Mouse (Mus musculus) heart, postnatal 25 days (tissue): Measurements from ENCODE around the gene Spag4. TPM values are rescaled to one million over a fixed set of nuclear protein-coding genes. Genes with fewer than 3 reads are reported as not detected.

Experiments used
- DNase-seq: peaks from one replicate; pipeline ENCODE4 v3.0.0; 2022; ENCODE audit warnings: low spot score
- intact Hi-C: fragments of 180-260 bp; cut with DNase I; formaldehyde crosslinking; loops from one replicate; pipeline ENCODE4 v1.15.1; 2025
- total RNA-seq, 2 experiments: library from RNA; stranded (reverse); gene quantifications; 2 replicates each; pipeline ENCODE4 v1.2.3; 2021

The Spag4 gene
- 1 to 10 TPM in 1 of 2 experiments, under 1 TPM in 1; 0.75 to 1.4 TPM for total RNA-seq

GRCm38 (mm10) chr2:156065099-156066041 is at the start of gene Spag4:
Gene Spag4, plus strand, starts transcription at chr2:156065175.
- intact Hi-C loops, result no loop called here
- DNase-seq, result peak; percentile 44

GRCm38 (mm10) chr2:156018106-156018505 is 46.9 kb upstream of the Spag4 start:
- no peak for DNase-seq
- intact Hi-C loops, result no loop called here

GRCm38 (mm10) chr2:156021219-156021618 is 43.8 kb upstream of the Spag4 start:
- intact Hi-C loops, result no loop called here
- no peak for DNase-seq

GRCm38 (mm10) chr2:156021765-156022164 is 43.2 kb upstream of the Spag4 start:
- intact Hi-C loops, result no loop called here

GRCm38 (mm10) chr2:156025482-156025881 is 39.5 kb upstream of the Spag4 start:
- intact Hi-C loops, result no loop called here
- DNase-seq, result no peak

More at GRCm38 (mm10) chr2:156021765-156022164, 43.2 kb upstream of the Spag4 start:
- DNase-seq, result no peak

- intact Hi-C loops, result no loop called here
These were observed 25.6 kb upstream of the Spag4 start for GRCm38 (mm10) chr2:156039390-156039789.

GRCm38 (mm10) chr2:156042903-156043302 is 22.1 kb upstream of the Spag4 start:
- no peak for DNase-seq
- intact Hi-C loops, result no loop called here

More at GRCm38 (mm10) chr2:156039390-156039789, 25.6 kb upstream of the Spag4 start:
- DNase-seq, result no peak

GRCm38 (mm10) chr2:156047929-156048328 is 17.0 kb upstream of the Spag4 start:
- no peak for DNase-seq
- intact Hi-C loops, result no loop called here

GRCm38 (mm10) chr2:156052816-156053215 is 12.2 kb upstream of the Spag4 start, which contains the start of gene Fer1l4:
Gene Fer1l4, minus strand, starts transcription at chr2:156052947.
- intact Hi-C loops, result no loop called here
- no peak for DNase-seq

GRCm38 (mm10) chr2:156066126-156066525 is 1.2 kb downstream of the Spag4 start:
- intact Hi-C loops, result no loop called here
- DNase-seq, result no peak

GRCm38 (mm10) chr2:156067916-156068315 is 2.9 kb downstream of the Spag4 start:
- intact Hi-C loops, result no loop called here

GRCm38 (mm10) chr2:156071236-156071635 is 6.3 kb downstream of the Spag4 start:
- intact Hi-C loops, result no loop called here
- no peak for DNase-seq

More at GRCm38 (mm10) chr2:156067916-156068315, 2.9 kb downstream of the Spag4 start:
- no peak for DNase-seq

- DNase-seq, result peak; percentile 42
- intact Hi-C loops, result no loop called here
These were observed 8.8 kb downstream of the Spag4 start for GRCm38 (mm10) chr2:156073725-156074124.

- intact Hi-C loops, result no loop called here
- DNase-seq, result no peak
These were observed 12.5 kb downstream of the Spag4 start for GRCm38 (mm10) chr2:156077461-156077860.

GRCm38 (mm10) chr2:156078421-156079182 is 13.6 kb downstream of the Spag4 start:
- intact Hi-C loops, result no loop called here
- no peak for DNase-seq

- DNase-seq, result no peak
- intact Hi-C loops, result no loop called here
These were observed 14.2 kb downstream of the Spag4 start for GRCm38 (mm10) chr2:156079183-156079560.

GRCm38 (mm10) chr2:156079674-156080073 is 14.7 kb downstream of the Spag4 start:
- no peak for DNase-seq
- intact Hi-C loops, result no loop called here

GRCm38 (mm10) chr2:156080391-156080790 is 15.4 kb downstream of the Spag4 start:
- intact Hi-C loops, result no loop called here
- DNase-seq, result no peak

GRCm38 (mm10) chr2:156084541-156084940 is 19.6 kb downstream of the Spag4 start:
- no peak for DNase-seq
- intact Hi-C loops, result no loop called here

GRCm38 (mm10) chr2:156087391-156088110 is 22.6 kb downstream of the Spag4 start:
- no peak for DNase-seq
- intact Hi-C loops, result no loop called here
